Mouse (Mus musculus) layer of hippocampus, adult 9-10 months (tissue): Measurements from ENCODE around the gene Fkbp10.

Experiments
- DNase-seq: peaks from one replicate; pipeline ENCODE4 v3.0.0; 2022; ENCODE audit warnings: low spot score

Gene Fkbp10

DNA sequence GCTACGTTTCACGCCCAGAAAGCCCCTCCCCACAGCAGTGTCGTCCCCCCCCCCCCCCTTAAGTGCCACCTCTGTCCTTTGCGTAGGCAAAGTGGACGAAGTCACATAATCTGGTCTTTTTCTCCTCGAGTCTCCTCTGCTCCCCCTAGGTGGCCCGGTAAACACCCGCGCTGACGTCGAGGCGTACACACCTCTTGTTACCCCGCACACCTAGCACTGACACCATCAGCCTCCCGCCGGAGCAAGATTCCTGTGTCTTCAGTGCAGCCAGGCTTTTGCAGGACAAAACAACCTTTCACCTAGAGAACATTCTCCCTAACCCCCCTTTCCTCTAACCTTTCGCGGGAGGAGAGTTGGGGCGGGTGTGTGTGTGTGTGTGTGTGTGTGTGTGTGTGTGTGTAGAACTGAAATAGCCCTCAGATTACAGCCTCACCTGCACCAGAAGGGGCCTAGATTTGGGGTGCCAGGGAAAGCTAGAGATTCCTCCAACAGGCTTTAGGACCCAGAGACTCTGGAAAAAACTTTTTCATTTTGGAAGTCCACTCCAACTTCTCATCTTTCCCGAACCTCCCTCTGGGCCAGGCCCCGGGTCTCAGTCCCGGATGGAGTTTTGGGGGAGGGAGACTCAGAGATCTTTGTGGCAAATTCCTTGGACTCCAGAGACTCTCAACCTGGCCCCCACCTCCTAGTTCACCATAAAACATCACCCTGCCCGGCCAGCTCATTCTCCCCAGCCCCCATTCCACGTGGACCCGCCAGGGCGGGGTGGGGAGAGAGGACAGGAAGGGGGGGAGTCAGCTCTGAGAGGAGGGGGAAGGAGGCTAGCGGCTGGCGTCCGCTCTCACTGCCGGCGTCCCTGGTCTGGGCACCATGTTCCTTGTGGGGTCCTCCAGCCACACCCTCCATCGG, at the start of gene Fkbp10:
Gene Fkbp10 (plus strand): TSS at position 784 of the 909 bp plus-strand sequence.
- DNase-seq, result no peak

DNA sequence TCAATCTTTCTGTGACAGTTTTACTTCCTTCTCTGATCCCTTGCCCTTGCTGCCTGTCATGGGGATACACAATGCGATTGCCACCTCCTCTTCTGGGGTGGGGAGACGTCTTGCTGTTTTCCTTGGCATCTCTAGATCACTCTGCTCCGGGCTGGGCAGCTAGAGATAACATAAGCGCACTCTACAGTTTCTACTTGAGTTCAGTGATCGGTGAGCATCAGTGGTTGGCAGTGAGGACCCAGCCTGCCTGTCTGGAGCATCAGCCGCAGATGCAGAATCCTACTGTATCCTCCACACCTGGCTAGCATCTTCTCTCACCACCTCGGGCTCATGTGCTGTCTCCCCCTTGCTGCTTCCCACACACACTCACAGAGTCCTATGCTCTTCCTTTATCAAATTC, 46.4 kb upstream of the Fkbp10 start:
- DNase-seq, result no peak

- no peak for DNase-seq
These were observed 45.7 kb upstream of the Fkbp10 start for GRCm38 (mm10) chr11:100369822-100370221.

DNA sequence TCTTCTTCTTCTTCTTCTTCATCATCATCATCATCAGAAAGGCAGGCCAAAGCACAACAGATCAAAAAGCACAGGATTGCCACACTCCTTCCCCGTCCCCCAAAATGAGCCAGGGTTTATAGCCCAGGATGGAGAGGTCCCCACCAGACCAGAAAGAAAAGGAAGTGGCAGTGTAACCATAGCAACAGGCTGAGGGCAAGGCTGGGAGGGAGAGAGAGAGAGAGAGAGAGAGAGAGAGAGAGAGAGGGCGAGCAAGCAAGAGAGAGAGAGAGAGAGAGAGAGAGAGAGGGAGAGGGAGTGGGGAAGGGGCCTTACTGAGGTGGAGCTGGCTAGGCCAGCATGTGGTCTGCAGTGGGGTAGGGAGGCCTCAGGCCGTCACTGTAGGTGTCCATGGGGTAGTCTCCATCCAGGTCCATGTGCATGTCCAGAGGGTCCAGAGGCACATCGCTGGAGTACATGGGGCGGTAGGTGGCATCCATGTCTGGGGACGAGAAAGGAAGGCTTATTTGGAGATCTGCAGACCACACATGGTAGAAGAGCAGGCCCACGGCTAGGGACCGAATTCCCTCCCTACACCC, 43.4 kb upstream of the Fkbp10 start:
- no peak for DNase-seq

- DNase-seq, result no peak
These were observed 40.4 kb upstream of the Fkbp10 start for GRCm38 (mm10) chr11:100375127-100375526.

DNA sequence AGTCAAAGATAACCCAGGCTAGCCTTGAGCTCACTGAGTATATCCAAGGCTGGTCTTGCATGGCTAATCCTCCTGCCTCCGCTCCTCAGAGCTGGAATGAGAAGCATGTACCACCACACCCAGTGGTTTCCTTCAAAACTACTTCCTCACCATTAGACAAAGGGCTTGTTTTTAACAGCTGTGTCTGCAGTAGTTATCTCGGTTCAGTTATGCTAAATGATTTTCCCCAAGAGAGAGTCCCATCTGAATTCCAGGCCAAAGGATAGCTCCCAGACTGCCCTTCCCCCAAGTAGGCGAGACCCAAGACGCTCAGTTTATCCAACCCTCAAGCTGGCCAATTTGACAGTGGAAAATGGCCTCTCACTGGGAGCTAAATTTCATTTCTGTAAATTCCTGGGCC, 39.5 kb upstream of the Fkbp10 start:
- no peak for DNase-seq

DNA sequence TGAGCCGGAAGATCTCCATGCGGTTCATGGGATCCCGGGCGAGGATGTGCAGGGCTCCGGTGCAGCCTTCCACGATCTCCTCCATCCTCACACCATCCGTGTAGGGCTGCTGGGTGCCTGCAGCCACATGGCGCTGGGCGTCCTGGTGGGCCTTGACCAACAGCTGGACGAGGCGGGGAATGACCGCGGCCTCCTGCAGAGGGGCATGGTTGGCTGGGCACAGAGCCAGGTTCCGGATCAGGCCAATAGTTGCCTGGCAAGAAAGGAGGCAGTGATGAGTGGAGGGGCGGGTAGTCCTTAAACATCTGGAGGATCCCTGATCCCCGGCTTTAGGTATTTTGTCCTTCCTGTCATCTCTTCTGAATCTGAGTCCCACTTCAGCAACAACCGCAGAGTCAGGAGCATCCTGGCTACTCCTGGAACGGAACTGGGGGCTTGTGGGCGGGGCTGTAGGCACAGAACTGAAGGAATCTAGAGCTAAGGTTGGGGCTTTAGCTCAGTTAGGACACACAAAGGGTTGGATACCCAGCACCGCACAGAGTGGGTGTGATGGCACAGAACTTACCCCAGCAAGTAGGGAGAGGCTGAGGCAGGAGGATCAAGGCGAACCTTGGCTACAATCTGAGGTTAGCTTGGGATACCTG, 38.6 kb upstream of the Fkbp10 start:
- DNase-seq, result no peak

GRCm38 (mm10) chr11:100377989-100378388, 37.5 kb upstream of the Fkbp10 start:
- no peak for DNase-seq

- no peak for DNase-seq
These were observed 37.1 kb upstream of the Fkbp10 start for GRCm38 (mm10) chr11:100378446-100378845.

GRCm38 (mm10) chr11:100379311-100379710, 36.2 kb upstream of the Fkbp10 start:
- DNase-seq, result no peak

GRCm38 (mm10) chr11:100382682-100383081, 32.8 kb upstream of the Fkbp10 start:
- no peak for DNase-seq

GRCm38 (mm10) chr11:100385016-100385415, 30.5 kb upstream of the Fkbp10 start:
- DNase-seq, result no peak

DNA sequence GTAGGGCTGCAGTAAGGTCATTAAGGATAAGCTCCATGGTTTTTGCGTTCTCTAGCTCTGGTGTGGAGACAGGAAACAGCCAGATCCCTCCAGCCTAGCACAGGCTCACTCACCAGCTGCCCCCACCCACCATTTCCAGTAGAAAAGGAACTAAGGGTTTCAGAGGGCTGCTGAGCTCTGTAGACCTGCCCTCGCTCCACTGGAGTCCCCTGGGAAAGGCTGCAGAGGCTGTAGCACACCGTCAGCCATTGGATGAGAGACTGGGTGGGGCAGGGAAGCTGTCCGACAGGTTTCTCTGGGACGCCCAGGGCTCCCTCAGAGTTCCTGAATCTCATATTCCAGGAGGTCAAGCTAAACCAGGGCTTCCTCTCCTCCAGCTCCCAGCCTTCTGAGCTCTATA, 28.9 kb upstream of the Fkbp10 start:
- DNase-seq, result no peak

- DNase-seq, result no peak
These were observed 28.4 kb upstream of the Fkbp10 start for GRCm38 (mm10) chr11:100387111-100387510.

DNA sequence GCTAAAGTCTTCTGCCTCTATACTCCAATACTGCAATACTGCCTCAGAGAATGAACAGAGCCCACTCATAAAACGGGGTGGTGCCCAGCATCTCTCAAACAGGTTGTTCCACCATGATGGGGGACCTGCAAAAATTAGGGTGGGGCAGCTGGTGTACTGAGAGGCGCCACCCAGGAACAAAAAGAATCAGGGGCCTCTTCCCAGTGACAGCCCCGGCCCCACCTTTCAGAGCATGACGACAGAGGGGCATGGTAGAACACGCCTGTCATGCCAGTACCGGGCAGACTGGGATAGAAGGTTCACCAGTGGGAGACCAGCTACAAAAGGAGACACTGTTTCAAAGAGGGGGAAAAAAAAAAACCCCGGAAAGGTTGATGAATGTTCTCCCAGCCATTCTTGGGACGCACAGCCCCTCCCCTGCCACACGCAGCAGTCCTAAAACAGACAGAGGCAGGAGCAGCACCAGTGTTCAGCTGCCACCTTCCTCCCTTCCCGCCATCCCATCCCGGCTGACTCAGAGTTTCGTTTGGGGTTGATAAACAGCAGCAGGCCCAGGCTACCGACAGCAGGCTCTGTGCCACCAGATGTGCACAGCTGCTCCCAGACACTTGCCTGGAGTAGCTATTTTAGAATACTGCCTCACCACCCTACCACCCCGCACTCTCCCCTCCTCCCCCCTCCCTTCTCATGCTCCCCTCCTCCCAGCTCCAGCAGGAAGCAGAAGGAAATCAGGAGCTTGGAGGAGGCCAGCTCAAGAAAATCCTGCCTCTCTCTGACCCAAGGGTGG, 27.7 kb upstream of the Fkbp10 start:
- DNase-seq, result no peak

- DNase-seq, result no peak
These were observed 26.9 kb upstream of the Fkbp10 start for GRCm38 (mm10) chr11:100388588-100388987.

- DNase-seq, result no peak
These were observed 25.5 kb upstream of the Fkbp10 start for GRCm38 (mm10) chr11:100389931-100390445.

DNA sequence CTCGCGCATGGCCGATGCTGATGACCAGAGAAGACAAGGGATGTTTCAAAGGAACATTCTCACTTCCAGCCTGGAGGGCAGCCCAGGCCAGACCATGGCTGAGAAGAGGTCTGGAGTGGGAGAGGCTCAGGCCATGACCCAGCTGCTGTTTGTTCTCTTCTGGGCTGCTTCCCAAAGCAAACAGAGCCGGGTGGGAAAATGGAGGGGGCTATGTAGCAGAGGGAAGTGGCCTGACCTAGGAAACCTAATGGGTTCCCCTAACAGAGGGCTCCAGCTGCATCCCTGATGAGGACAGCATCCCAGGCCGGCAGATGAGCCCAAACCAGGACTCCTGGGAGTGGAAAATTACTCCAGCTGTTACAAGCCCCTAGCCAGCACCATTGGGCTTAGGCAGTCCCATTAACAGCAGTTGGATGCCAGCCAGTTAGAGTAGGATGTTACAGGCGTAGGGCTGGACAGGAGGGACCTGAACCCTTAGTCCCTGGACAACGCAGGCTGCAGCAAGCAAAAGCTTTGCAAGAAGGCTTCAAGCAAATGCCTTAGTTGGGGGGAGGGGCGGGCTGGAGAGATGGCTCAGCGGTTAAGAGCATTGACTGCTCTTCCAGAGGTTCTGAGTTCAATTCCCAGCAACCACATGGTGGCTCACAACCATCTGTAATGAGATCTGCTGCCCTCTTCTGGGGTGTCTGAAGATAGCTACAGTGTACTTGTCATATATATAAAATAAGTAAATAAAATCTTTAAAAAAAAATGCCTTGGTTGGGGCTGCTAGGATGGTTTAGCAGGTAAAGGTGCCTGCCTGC, 24.2 kb upstream of the Fkbp10 start:
- no peak for DNase-seq

GRCm38 (mm10) chr11:100391884-100392345, 23.6 kb upstream of the Fkbp10 start:
- DNase-seq, result no peak

DNA sequence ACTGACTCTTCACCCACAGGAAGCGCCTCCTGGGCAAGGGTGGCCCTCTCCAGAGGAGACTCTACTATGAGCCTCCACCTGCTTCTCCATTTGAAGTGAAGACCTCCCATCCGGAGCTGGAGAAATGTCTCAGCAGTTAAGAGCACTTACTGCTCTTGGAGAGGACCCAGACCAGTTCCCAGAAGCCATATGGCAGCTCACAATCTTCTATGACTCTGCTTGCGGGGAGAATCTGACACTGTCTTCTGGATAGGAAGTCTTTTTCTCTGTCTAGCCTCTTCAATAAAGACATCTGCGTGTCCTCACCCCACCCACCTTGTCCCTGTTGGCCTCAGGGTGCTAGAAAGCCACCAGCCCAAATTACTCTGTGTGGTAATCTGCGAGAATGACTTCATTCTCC, 22.5 kb upstream of the Fkbp10 start:
- no peak for DNase-seq

- DNase-seq, result no peak
These were observed 21.8 kb upstream of the Fkbp10 start for GRCm38 (mm10) chr11:100393733-100394132.
